Mouse (Mus musculus): ENCODE measurements around the gene Exosc5. TPM values are rescaled to one million over a fixed set of nuclear protein-coding genes. Genes with fewer than 3 reads are reported as not detected.
A peak's percentile ranks its signal among the peaks of the same experiment; 100 is the strongest.

Gene Exosc5
- total and polyA plus RNA-seq, 3 experiments: 51.4 to 367 (median 71.6) TPM

DNA sequence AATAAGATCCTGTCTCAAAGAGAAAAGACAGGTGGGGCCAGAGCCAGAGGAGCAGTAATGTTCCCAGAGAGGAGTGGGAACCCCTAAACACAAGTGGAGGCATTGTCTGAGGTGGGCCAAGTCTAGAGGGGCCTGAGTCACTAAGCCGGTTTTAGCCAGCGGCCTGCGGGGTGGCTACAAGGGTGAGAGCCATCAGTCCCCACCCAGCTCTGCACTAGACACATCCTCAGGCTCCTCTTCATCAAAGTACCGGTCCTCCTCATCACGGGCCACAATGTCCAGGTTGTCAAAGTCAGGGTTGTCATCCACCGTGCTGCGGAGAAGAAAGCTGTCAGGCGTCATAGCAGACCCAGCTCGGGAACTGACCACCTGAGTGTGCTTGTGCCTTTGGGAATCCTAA, 53.8 kb downstream of the Exosc5 start:
- ATAC-seq (ENCODE audit: extremely low read depth, insufficient number of reproducible peaks, low FRiP score, poor library complexity, severe bottlenecking) (no peak), DNase-seq (ENCODE audit: low spot score) (no peak)
- peaks cover 99% of the 10 kb centered on the region for H3K36me3 ChIP-seq (replicated peaks)
- TF ChIP-seq POLR2AphosphoS5 (IDR thresholded peaks at IDR 0.05; ENCODE audit: insufficient replicate concordance, low read depth, low read length) (0 out of 2 replicates have a peak, but pooled peaks have one; percentile 13), GATA2 (IDR thresholded peaks at IDR 0.05; ENCODE audit: borderline replicate concordance, low read depth, low read length) (no peak), TAL1 (conservative IDR thresholded peaks at IDR 0.05; ENCODE audit: low read depth, low read length) (no peak), GATA1 (IDR thresholded peaks at IDR 0.05; ENCODE audit: borderline replicate concordance, low read length) (no peak)
- no peaks in the 10 kb centered on the region for H3K9me3 ChIP-seq (replicated peaks)
- peaks cover 81% of the 10 kb centered on the region for H3K4me1 ChIP-seq (ENCODE audit: insufficient read depth, low read depth, low read length)
- no peak overlapping the region for H3K4me3 ChIP-seq (ENCODE audit: low read depth, low read length)
- no peaks in the 10 kb centered on the region for H3K27me3 ChIP-seq (ENCODE audit: insufficient read depth, low read length)

DNA sequence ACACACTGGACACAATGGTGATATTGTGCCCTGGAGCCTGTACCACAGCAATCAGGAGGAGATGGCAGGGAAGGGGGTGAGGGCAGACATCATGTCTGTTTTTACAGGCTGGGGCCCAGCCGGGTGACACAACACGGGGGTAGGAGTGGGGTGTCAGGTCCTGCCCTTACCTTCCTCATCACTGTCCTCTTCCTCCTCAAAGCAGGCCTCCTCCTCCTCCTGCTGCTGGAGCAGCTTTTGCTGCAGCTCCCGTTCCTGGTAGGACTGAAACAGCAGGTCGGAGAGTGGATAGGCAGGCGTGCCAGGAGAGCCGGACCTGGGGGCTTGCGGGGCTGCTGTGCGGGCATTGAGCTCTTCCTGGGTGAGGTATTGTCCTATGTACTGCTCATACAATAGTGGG, 55.6 kb downstream of the Exosc5 start:
- DNase-seq (ENCODE audit: low spot score): no peak
- Histone ChIP-seq H3K27me3 (ENCODE audit: insufficient read depth, low read length) (no peaks in the 10 kb centered on the region), H3K4me1 (ENCODE audit: insufficient read depth, low read depth, low read length) (peaks cover 78% of the 10 kb centered on the region), H3K9me3 (replicated peaks) (no peaks in the 10 kb centered on the region), H3K36me3 (replicated peaks) (peaks cover 86% of the 10 kb centered on the region), H3K4me3 (ENCODE audit: low read depth, low read length) (no peak overlapping the region)
- TF ChIP-seq POLR2AphosphoS5 (IDR thresholded peaks at IDR 0.05; ENCODE audit: insufficient replicate concordance, low read depth, low read length): 0 out of 2 replicates have a peak, but pooled peaks have one; percentile 32
- TF ChIP-seq TAL1 (conservative IDR thresholded peaks at IDR 0.05; ENCODE audit: low read depth, low read length): no peak
- no peak for ATAC-seq (ENCODE audit: extremely low read depth, insufficient number of reproducible peaks, low FRiP score, poor library complexity, severe bottlenecking)

DNA sequence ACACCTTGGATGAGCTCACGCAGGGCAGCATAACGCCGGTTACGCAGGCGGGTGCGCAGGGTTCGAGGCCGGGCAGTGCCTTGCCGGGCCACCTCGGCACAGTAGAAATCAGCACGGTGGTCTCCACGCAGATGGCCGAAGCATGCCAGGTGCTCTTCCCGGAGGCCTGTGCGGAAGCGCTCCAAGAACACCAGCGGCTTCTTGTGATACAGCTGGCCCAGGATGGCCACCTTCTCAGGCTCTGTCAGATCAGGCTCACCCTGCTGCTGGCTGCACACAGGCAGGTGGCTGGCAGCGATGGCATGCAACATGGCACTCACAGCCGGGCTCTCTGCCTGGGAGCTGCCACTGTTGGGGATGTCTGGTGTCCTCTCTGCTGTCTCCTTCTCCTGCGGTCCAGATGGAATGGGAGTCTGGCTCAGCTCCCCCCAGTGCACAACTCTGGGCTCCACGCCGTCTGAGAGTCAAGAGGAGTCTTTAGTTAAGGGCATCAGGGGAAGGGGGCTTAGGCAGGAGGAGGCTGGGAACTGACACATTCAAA, 56.8 kb downstream of the Exosc5 start:
- no peak for DNase-seq (ENCODE audit: low spot score)

DNA sequence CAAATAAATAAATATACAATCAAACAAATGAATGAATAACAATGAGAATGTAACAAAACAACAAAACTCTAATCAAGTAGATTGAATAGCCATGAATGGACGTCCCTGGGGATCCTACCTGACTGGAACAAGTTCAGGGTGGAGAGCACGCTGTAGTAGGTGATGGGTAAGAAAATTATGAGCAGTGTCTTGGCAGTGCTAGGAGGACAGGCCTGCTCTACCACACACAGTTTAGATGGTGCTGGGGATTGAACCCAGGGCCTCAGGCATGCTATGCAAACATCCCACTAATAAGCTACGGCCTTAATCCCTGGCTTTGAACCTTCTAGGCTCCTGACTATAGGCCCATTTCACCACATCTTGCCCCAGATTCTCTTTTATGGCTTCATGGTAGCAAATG, 58.5 kb downstream of the Exosc5 start:
- Histone ChIP-seq H3K9me3 (replicated peaks) (no peaks in the 10 kb centered on the region), H3K36me3 (replicated peaks) (peaks cover 80% of the 10 kb centered on the region), H3K4me1 (ENCODE audit: insufficient read depth, low read depth, low read length) (peaks cover 73% of the 10 kb centered on the region), H3K4me3 (ENCODE audit: low read depth, low read length) (peak overlapping the region; percentile 74; the same call in 1 of the 2 replicates), H3K27me3 (ENCODE audit: insufficient read depth, low read length) (no peaks in the 10 kb centered on the region)
- ATAC-seq (ENCODE audit: extremely low read depth, insufficient number of reproducible peaks, low FRiP score, poor library complexity, severe bottlenecking): no peak
- TF ChIP-seq TAL1 (conservative IDR thresholded peaks at IDR 0.05; ENCODE audit: low read depth, low read length): no peak
- no peak for TF ChIP-seq GATA1 (IDR thresholded peaks at IDR 0.05; ENCODE audit: borderline replicate concordance, low read length)
- TF ChIP-seq GATA2 (IDR thresholded peaks at IDR 0.05; ENCODE audit: borderline replicate concordance, low read depth, low read length): no peak
- TF ChIP-seq POLR2AphosphoS5 (IDR thresholded peaks at IDR 0.05; ENCODE audit: insufficient replicate concordance, low read depth, low read length): no peak; the same call in 1 of the 2 replicates
- TF ChIP-seq CTCF (IDR thresholded peaks at IDR 0.05; ENCODE audit: low read depth, low read length): no peak
- no peak for DNase-seq (ENCODE audit: low spot score)

More for the DNA sequence above, 56.8 kb downstream of the Exosc5 start:
- peaks cover 86% of the 10 kb centered on the region for H3K36me3 ChIP-seq (replicated peaks)
- no peaks in the 10 kb centered on the region for H3K27me3 ChIP-seq (ENCODE audit: insufficient read depth, low read length)
- TF ChIP-seq POLR2AphosphoS5 (IDR thresholded peaks at IDR 0.05; ENCODE audit: insufficient replicate concordance, low read depth, low read length) (0 out of 2 replicates have a peak, but pooled peaks have one; percentile 37), TAL1 (conservative IDR thresholded peaks at IDR 0.05; ENCODE audit: low read depth, low read length) (no peak), GATA2 (IDR thresholded peaks at IDR 0.05; ENCODE audit: borderline replicate concordance, low read depth, low read length) (no peak), GATA1 (IDR thresholded peaks at IDR 0.05; ENCODE audit: borderline replicate concordance, low read length) (no peak)
- peaks cover 78% of the 10 kb centered on the region for H3K4me1 ChIP-seq (ENCODE audit: insufficient read depth, low read depth, low read length)
- no peak for ATAC-seq (ENCODE audit: extremely low read depth, insufficient number of reproducible peaks, low FRiP score, poor library complexity, severe bottlenecking)
- no peaks in the 10 kb centered on the region for H3K9me3 ChIP-seq (replicated peaks)
- no peak overlapping the region for H3K4me3 ChIP-seq (ENCODE audit: low read depth, low read length)

DNA sequence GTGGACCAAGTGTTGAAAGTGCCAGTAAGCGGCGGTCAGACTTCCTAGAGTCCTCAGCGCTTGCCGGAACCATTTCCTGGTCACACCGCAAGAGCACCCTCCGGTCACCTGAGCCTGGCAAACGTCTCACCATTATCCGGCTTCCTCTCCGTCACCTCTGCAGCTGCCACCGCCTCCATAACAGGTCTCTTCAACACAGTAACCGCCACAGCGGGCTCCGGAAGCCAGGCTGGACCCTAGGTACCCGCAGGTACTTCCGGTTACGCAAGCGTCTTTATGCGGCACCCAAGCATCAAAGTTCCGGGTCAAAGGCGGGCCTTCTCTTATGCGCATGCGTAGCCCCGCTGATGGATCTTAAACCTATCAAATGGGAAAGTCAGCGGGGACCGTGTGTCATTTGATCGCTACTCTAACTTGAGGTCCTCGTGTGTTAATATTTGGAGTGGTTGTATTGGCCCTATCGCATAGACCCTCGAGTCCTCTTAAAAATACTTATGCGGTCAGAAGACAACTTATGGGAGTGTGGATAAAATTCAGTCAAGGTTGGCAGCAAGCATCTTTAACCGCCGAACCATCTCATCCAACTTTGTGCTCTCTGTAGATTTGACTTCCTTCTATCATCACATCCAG, 59.9 kb downstream of the Exosc5 start, which contains the start of gene Ccdc97:
TSS of gene Ccdc97 (minus strand) at position 301 of the 630 bp plus-strand sequence.
- DNase-seq (ENCODE audit: low spot score) (peak; percentile 79), ATAC-seq (ENCODE audit: extremely low read depth, insufficient number of reproducible peaks, low FRiP score, poor library complexity, severe bottlenecking) (peak; percentile 71)
- Histone ChIP-seq H3K4me3 (ENCODE audit: low read depth, low read length) (peak within 1 kb of the TSS; percentile 74), H3K36me3 (replicated peaks) (peaks cover 80% of the 10 kb centered on the region), H3K4me1 (ENCODE audit: insufficient read depth, low read depth, low read length) (peaks cover 76% of the 10 kb centered on the region), H3K27me3 (ENCODE audit: insufficient read depth, low read length) (no peaks in the 10 kb centered on the region), H3K9me3 (replicated peaks) (no peaks in the 10 kb centered on the region)
- TF ChIP-seq POLR2AphosphoS5 (IDR thresholded peaks at IDR 0.05; ENCODE audit: insufficient replicate concordance, low read depth, low read length) (0 out of 2 replicates have a peak, but pooled peaks have one; percentile 84), GATA1 (IDR thresholded peaks at IDR 0.05; ENCODE audit: borderline replicate concordance, low read length) (no peak)

DNA sequence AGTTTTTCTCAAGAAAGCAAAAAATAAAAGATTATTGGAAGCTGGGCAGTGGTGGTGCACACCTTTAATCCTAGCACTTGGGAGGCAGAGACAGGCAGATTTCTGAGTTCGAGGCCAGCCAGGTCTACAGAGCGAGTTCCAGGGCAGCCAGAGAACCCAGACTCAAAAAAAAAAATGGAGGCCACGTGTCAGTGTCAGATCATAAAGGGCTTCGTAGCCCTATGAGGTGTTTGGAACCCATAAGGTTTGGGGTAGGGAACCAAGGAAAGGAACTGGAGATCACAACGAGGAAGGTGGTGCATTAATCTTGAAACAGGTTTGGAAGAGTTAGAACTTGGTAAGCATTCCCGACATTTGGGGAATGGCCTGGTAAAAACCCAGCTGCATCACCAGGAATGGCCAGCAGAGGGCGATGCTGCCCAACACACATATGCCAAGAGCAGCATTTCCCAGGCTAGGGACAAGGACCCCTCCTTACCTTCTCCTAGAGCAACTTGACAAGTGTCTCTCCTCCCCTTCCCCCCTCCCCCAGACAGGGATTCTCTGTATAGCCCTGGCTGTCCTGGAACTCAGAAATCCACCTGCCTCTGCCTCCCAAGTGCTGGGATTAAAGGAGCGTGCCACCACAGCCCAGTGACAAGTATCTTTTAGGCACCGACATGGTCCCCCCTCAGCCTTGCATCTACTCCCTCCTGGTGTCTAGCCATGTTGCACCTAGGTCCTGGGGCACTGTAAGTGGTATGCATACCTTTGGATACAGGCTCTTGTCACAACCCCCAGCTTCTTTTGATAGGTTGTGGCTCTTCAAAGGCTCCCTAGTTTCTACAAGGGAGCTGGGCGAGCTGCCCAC, 61.0 kb downstream of the Exosc5 start:
- Histone ChIP-seq H3K36me3 (replicated peaks) (peaks cover 80% of the 10 kb centered on the region), H3K4me3 (ENCODE audit: low read depth, low read length) (no peak overlapping the region; the same call in 1 of the 2 replicates), H3K9me3 (replicated peaks) (no peaks in the 10 kb centered on the region), H3K27me3 (ENCODE audit: insufficient read depth, low read length) (no peaks in the 10 kb centered on the region), H3K4me1 (ENCODE audit: insufficient read depth, low read depth, low read length) (peaks cover 74% of the 10 kb centered on the region)
- TF ChIP-seq POLR2AphosphoS5 (IDR thresholded peaks at IDR 0.05; ENCODE audit: insufficient replicate concordance, low read depth, low read length) (0 out of 2 replicates have a peak, but pooled peaks have one; percentile 29), CTCF (IDR thresholded peaks at IDR 0.05; ENCODE audit: low read depth, low read length) (peak; percentile 97), GATA2 (IDR thresholded peaks at IDR 0.05; ENCODE audit: borderline replicate concordance, low read depth, low read length) (no peak), GATA1 (IDR thresholded peaks at IDR 0.05; ENCODE audit: borderline replicate concordance, low read length) (no peak), TAL1 (conservative IDR thresholded peaks at IDR 0.05; ENCODE audit: low read depth, low read length) (no peak)
- DNase-seq (ENCODE audit: low spot score): no peak
- no peak for ATAC-seq (ENCODE audit: extremely low read depth, insufficient number of reproducible peaks, low FRiP score, poor library complexity, severe bottlenecking)

Data from G1E (cell line).